Comparison of ENCODE assay signal across 8 mouse cellular contexts in the genomic region with DNA sequence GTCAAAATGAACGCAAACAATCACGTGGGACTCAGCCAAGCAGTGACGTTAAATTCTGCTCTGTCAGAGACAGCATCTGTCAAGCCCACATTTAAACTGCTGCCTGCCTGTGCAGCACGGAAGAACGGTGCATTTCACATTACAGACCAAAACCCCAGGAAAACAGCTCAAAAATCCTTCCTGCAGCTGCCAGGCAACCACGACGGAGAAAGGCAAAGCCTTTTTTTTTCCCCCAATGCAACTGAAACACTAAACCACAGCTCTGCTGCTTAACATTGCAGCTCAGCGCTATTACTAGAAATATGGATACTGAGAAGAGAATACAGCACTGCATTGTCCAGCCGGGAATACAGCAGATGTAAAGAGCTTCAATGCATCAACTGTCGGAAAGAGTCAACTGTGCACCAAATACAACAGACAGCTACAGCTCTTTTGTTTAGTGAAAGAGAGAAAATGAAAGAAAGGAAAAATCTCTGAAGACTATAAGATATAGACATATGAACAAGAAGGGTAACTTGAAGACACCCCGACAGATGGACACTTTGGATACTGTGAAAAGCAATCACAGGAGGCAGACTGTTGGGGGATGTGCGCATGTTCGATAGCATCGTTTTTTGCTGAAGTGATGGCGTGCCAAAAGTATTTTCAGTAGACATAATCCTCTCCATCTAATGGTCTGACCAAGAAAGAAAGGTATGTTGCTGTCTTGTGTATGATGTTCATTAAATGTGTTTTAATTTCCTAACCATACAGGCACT. TPM values are rescaled to one million over a fixed set of nuclear protein-coding genes. Genes with fewer than 3 reads are reported as not detected.
DNase-seq lines count a peak whose midpoint lies in the region; ATAC-seq lines count a peak whose summit lies in the region.

A gene (plus strand): TSS at position 15 of the 758 bp plus-strand sequence.

- H3K9me3 ChIP-seq in heart, embryonic 12.5 days (replicated peaks), result no peaks in the 10 kb centered on the region

- no peak for ATAC-seq in heart, embryonic 12.5 days (ENCODE audit: insufficient number of reproducible peaks, low FRiP score)
- peak; percentile 90 for ATAC-seq in frontal cortex, adult (ENCODE audit: low TSS enrichment)

- no peak within 1 kb of the TSS for H3K4me3 ChIP-seq in heart, embryonic 12.5 days

- DNase-seq in heart, adult 18-20 months, result peak; percentile 39 to 47
- DNase-seq in brain, adult 2 months (ENCODE audit: low read depth, low spot score), result peak; percentile 92
- peak; percentile 9 to 10 for DNase-seq in kidney, postnatal 4 days
- DNase-seq in mesoderm, embryonic 11.5 days (ENCODE audit: low read depth, low spot score), result peak; percentile 30
- peak; percentile 5 for DNase-seq in splenic B cell, adult 2 months (ENCODE audit: low read depth, low spot score)
- no peak for DNase-seq in urinary bladder, postnatal 36 days (ENCODE audit: low spot score in 2 of 2)

- H3K4me2 ChIP-seq in heart, embryonic 12.5 days, result no peak within 1 kb of the TSS

- 74% methylated on average over 15 of the region's 15 CpGs for whole genome bisulfite sequencing in heart, embryonic 12.5 days

- H3K9ac ChIP-seq in heart, embryonic 12.5 days, result no peak within 1 kb of the TSS

- H3K4me1 ChIP-seq in heart, embryonic 12.5 days (replicated peaks), result no peaks in the 10 kb centered on the region; the same call in 1 of the 2 replicates

- H3K36me3 ChIP-seq in heart, embryonic 12.5 days, result no peaks in the 10 kb centered on the region
- H3K36me3 ChIP-seq in splenic B cell, adult 2 months (ENCODE audit: control insufficient read depth, insufficient read depth, low read length, poor library complexity, severe bottlenecking), result no peaks in the 10 kb centered on the region

- H3K27me3 ChIP-seq in heart, embryonic 12.5 days (replicated peaks), result no peaks in the 10 kb centered on the region
- H3K27me3 ChIP-seq in splenic B cell, adult 2 months (ENCODE audit: control insufficient read depth, insufficient read depth, low read length, poor library complexity, severe bottlenecking), result no peaks in the 10 kb centered on the region

- H3K27ac ChIP-seq in heart, embryonic 12.5 days (ENCODE audit: poor library complexity, severe bottlenecking), result no peak within 1 kb of the TSS

RNA-seq across cellular contexts. Expression of the gene that starts here (rescaled TPM):
- total RNA-seq in heart, adult 18-20 months (2021), result 1 to 10 TPM; 2.4 to 2.5 TPM
- 0.28 and 0.31 TPM in 2 replicates for polyA plus RNA-seq in heart, embryonic 12.5 days (2016; fragmentation: Nextera tagmentation; extraction: Ambion mirVana)

Comparison
In these comparisons a context has a peak if more than half of its experiments do, and no peak if none do; other contexts are left out.
1. DNase-seq: peak in heart, adult 18-20 months (2 of 2), brain, adult 2 months (single experiment), kidney, postnatal 4 days (2 of 2), mesoderm, embryonic 11.5 days (single experiment) and splenic B cell, adult 2 months (single experiment); none in urinary bladder, postnatal 36 days (0 of 2).